Mouse (Mus musculus) C2C12 (cell line): ENCODE measurements around the gene Olfr3. TPM values are rescaled to one million over a fixed set of nuclear protein-coding genes. Genes with fewer than 3 reads are reported as not detected.

Experiments used
- H3K27me3 ChIP-seq: one replicate; pipeline ENCODE4 v1.6.1; 2011; ENCODE audit not compliant: control insufficient read depth, insufficient read depth, insufficient read length
- H3K36me3 ChIP-seq: one replicate; pipeline ENCODE4 v1.6.1; 2011; ENCODE audit not compliant: control insufficient read depth, insufficient read depth
- H3K4me3 ChIP-seq: one replicate; pipeline ENCODE4 v1.5.1; 2011; ENCODE audit warnings: mild to moderate bottlenecking, control low read depth; ENCODE audit not compliant: poor library complexity, insufficient read depth, severe bottlenecking
- H3K79me2 ChIP-seq: one replicate; pipeline ENCODE4 v1.6.1; 2011; ENCODE audit not compliant: control insufficient read depth, insufficient read depth
- H3K79me3 ChIP-seq: one replicate; pipeline ENCODE4 v1.6.1; 2011; ENCODE audit warnings: low read depth, control low read depth
- H3ac ChIP-seq: one replicate; pipeline ENCODE3; 2011; ENCODE audit warnings: low read depth; ENCODE audit not compliant: control insufficient read depth, insufficient read length
- CEBPB ChIP-seq: IDR thresholded peaks from one replicate; pipeline ENCODE4 v1.6.1; 2011; ENCODE audit warnings: low read depth, mild to moderate bottlenecking, control low read depth, moderate library complexity
- CTCF ChIP-seq: IDR thresholded peaks from one replicate; pipeline ENCODE4 v1.5.1; 2011; ENCODE audit not compliant: control insufficient read depth, insufficient read depth, insufficient read length
- FOSL1 ChIP-seq: IDR thresholded peaks from one replicate; pipeline ENCODE4 v1.8.0; 2011; ENCODE audit warnings: mild to moderate bottlenecking, low read length; ENCODE audit not compliant: poor library complexity, insufficient read depth, severe bottlenecking
- MAX ChIP-seq: IDR thresholded peaks from one replicate; pipeline ENCODE4 v1.6.1; 2011; ENCODE audit warnings: mild to moderate bottlenecking, control low read depth
- MYOD1 ChIP-seq: IDR thresholded peaks from one replicate; pipeline ENCODE4 v1.6.1; 2011; ENCODE audit warnings: low read depth; ENCODE audit not compliant: control insufficient read depth, insufficient read length
- MYOG ChIP-seq: IDR thresholded peaks from one replicate; pipeline ENCODE4 v1.6.1; 2011; ENCODE audit not compliant: control insufficient read depth, insufficient read length; ENCODE audit errors: extremely low read depth
- USF1 ChIP-seq: IDR thresholded peaks from one replicate; pipeline ENCODE4 v1.6.1; 2011; ENCODE audit warnings: low read depth, mild to moderate bottlenecking, control low read depth, moderate library complexity
- long read RNA-seq, 2 experiments: library from polyadenylated mRNA; unstranded; transcript quantifications; one replicate each; pipeline ENCODE4 v2.0.0; 2019 to 2020
- polyA plus RNA-seq: library from polyadenylated mRNA; unstranded; fragments of >200 nt; fragmentation: generic; extraction: Trizol; gene quantifications from one replicate; pipeline ENCODE4 v1.2.1, GENCODE M21; 2012; ENCODE audit warnings: missing spikeins

Olfr3 gene
- not detected for polyA plus RNA-seq
- long read RNA-seq, experiment 1: 0 reads
- long read RNA-seq, experiment 2: 0 reads

DNA sequence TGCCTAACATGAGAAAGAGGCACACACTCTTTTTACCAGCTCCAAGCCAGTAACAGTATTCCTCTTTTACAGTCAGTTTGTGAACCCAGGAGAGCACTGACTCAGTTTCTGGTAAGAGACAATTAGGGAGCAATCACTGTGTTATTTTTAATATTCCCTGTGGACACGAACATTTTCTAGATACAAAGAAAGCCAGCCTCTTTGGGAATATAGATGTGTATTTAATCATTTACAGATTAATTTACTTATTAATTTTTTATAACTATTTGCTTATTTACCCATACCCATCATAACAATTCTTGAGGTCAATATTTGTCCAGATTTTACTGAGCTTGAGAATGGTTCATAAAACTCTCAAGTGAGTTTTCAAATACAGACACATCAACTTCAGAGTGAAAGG lies at the start of gene Olfr3:
Gene Olfr3 (minus strand): TSS at position 101 of the 400 bp plus-strand sequence.
- Histone ChIP-seq H3K79me2 (no peaks in the 10 kb centered on the region), H3K4me3 (no peak within 1 kb of the TSS), H3K79me3 (no peaks in the 10 kb centered on the region), H3K36me3 (no peaks in the 10 kb centered on the region), H3ac (no peak within 1 kb of the TSS), H3K27me3 (no peaks in the 10 kb centered on the region)
- TF ChIP-seq MAX (no peak), MYOG (no peak), MYOD1 (no peak), CTCF (no peak), USF1 (no peak), CEBPB (no peak), FOSL1 (no peak)

DNA sequence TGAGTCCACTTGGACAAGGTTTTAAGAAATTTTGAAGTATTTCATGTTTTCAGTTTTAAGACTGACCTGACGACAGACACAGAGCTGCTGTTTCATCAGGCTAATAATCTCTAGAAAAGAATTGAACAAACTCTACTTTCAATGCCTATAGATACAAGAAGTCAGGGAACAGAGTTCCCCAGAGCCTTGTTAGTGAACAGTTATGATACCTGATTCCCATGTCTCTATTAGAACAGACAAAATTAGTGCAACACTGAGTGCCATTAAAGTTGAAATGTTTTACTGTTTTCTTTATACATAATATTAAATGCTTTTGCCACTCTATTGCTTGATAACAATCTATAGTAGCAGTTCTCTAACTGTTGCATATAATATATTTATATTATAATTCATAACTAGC lies 45.7 kb upstream of the Olfr3 start, which contains the start of gene Olfr351:
Gene Olfr351 (minus strand): TSS at position 101 of the 400 bp plus-strand sequence.
- TF ChIP-seq FOSL1 (no peak), MAX (no peak), CEBPB (no peak), USF1 (no peak), MYOD1 (no peak), MYOG (no peak), CTCF (no peak)

DNA sequence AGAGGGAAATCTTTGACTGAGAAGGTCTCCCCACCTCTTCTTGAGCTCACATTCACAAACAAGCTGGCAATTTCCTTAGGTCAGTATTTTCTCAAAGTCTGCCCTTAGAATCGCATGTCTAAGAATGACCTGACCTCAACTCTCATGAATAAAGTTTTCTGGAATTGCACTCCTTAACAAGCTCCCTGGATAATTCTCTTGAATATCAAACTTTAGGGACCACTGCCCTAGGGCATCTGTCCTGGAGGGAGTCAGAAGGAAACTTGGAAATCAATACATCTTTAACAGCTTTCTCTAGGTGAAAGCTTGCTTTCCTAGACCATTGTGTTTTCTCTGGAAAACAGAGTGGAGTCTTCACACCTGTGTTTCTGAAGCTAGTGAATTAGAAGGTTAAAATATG lies 29.2 kb upstream of the Olfr3 start, which contains the start of gene Olfr350:
Gene Olfr350 (plus strand): TSS at position 301 of the 400 bp plus-strand sequence.
- H3K79me2 ChIP-seq: no peaks in the 10 kb centered on the region
- no peak within 1 kb of the TSS for H3ac ChIP-seq
- no peaks in the 10 kb centered on the region for H3K79me3 ChIP-seq
- H3K36me3 ChIP-seq: no peaks in the 10 kb centered on the region
- H3K27me3 ChIP-seq: no peaks in the 10 kb centered on the region
- no peak for TF ChIP-seq MAX
- TF ChIP-seq FOSL1: no peak
- no peak within 1 kb of the TSS for H3K4me3 ChIP-seq

More for the DNA sequence above, 45.7 kb upstream of the Olfr3 start, which contains the start of gene Olfr351:
- H3K27me3 ChIP-seq: no peaks in the 10 kb centered on the region
- no peaks in the 10 kb centered on the region for H3K79me2 ChIP-seq
- H3ac ChIP-seq: no peak within 1 kb of the TSS
- no peaks in the 10 kb centered on the region for H3K36me3 ChIP-seq
- H3K4me3 ChIP-seq: no peak within 1 kb of the TSS
- no peaks in the 10 kb centered on the region for H3K79me3 ChIP-seq

DNA sequence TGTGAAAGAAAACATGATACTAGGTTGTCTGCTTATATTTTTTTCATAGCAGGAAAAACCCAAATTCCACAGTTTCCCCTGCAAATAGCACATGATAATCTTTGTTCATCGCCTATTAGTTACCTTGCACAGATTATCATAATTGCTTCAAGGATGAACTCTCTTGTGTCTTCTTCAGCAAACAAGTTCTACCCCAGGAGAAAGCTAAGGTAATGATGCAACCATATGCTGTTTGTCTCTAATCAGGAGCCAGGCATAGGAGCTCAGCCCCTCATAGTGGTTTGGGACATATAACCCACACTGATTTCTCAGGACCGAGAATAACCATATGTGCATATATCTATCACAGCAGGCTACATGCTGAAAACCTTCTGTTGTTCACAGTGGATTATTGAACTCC lies 26.6 kb downstream of the Olfr3 start, which contains the start of gene Olfr50:
Gene Olfr50 (plus strand): TSS at position 301 of the 400 bp plus-strand sequence.
- H3K27me3 ChIP-seq: no peaks in the 10 kb centered on the region
- no peak within 1 kb of the TSS for H3ac ChIP-seq
- H3K36me3 ChIP-seq: no peaks in the 10 kb centered on the region
- no peak for TF ChIP-seq CEBPB
- no peak for TF ChIP-seq USF1
- TF ChIP-seq MYOG: no peak
- TF ChIP-seq FOSL1: no peak
- TF ChIP-seq MYOD1: no peak
- TF ChIP-seq CTCF: no peak
- TF ChIP-seq MAX: no peak
- no peaks in the 10 kb centered on the region for H3K79me2 ChIP-seq
- no peaks in the 10 kb centered on the region for H3K79me3 ChIP-seq
- no peak within 1 kb of the TSS for H3K4me3 ChIP-seq

DNA sequence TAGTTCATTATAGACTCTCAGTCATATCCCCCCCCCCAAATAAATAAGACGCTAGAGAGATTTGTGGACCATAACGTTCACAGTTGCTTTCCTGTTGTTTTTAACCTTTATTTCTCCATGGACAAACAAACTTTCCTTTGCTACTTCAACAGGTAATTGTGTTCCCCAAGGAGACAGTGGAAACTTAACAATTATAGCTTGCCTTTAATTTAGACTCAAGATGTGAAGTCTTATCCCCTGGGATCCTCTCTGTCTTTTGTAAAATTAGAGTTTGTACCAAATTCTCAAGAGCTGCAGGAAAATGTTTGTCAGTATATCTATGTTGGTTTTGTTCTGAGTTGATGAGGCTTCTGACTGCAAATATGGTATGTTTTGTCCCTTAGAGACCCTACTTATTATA lies 32.9 kb downstream of the Olfr3 start, which contains the start of gene Olfr348:
Gene Olfr348 (plus strand): TSS at position 301 of the 400 bp plus-strand sequence.
- H3K27me3 ChIP-seq: no peaks in the 10 kb centered on the region
- no peak within 1 kb of the TSS for H3ac ChIP-seq
- no peaks in the 10 kb centered on the region for H3K79me3 ChIP-seq
- TF ChIP-seq MAX: no peak
- TF ChIP-seq MYOD1: no peak
- no peak for TF ChIP-seq USF1
- no peak for TF ChIP-seq MYOG
- no peak for TF ChIP-seq CEBPB
- TF ChIP-seq FOSL1: no peak
- no peak for TF ChIP-seq CTCF
- H3K79me2 ChIP-seq: no peaks in the 10 kb centered on the region
- no peak within 1 kb of the TSS for H3K4me3 ChIP-seq
- H3K36me3 ChIP-seq: no peaks in the 10 kb centered on the region

Other genes with a start within 250 kb of the Olfr3 start
- not detected for gene Olfr345, start 177.0 kb downstream of the Olfr3 start, polyA plus RNA-seq
- gene Olfr346, start 131.2 kb downstream of the Olfr3 start, polyA plus RNA-seq: not detected
- gene Olfr347, start 85.1 kb downstream of the Olfr3 start, polyA plus RNA-seq: not detected
- not detected for gene Olfr348, start 32.8 kb downstream of the Olfr3 start, polyA plus RNA-seq
- gene Olfr50, start 26.5 kb downstream of the Olfr3 start, polyA plus RNA-seq: not detected
- gene Olfr350, start 29.3 kb upstream of the Olfr3 start, polyA plus RNA-seq: not detected
- not detected for gene Olfr351, start 45.6 kb upstream of the Olfr3 start, polyA plus RNA-seq
- gene Olfr352, start 51.4 kb upstream of the Olfr3 start, polyA plus RNA-seq: not detected
- gene Olfr353, start 75.9 kb upstream of the Olfr3 start, polyA plus RNA-seq: not detected
- gene Olfr354, start 88.6 kb upstream of the Olfr3 start, polyA plus RNA-seq: not detected
- gene Olfr355, start 111.9 kb upstream of the Olfr3 start, polyA plus RNA-seq: not detected
- not detected for gene Olfr356, start 120.1 kb upstream of the Olfr3 start, polyA plus RNA-seq
- gene Olfr357, start 176.8 kb upstream of the Olfr3 start, polyA plus RNA-seq: not detected
- not detected for gene Olfr358, start 192.3 kb upstream of the Olfr3 start, polyA plus RNA-seq
- gene Olfr360, start 248.7 kb upstream of the Olfr3 start, polyA plus RNA-seq: not detected